Mouse (Mus musculus): ENCODE data around the gene Eya2. TPM values are rescaled to one million over a fixed set of nuclear protein-coding genes. Genes with fewer than 3 reads are reported as not detected.

Gene Eya2
- polyA plus RNA-seq, 1 experiment: 6.0 TPM

GRCm38 (mm10) chr2:165809901-165810477 is 215.2 kb downstream of the Eya2 start:
- Histone ChIP-seq H3K4me3 (ENCODE audit: extremely low read depth, insufficient read depth, insufficient read length) (no peak overlapping the region), H3K27me3 (ENCODE audit: control insufficient read depth, insufficient read depth, low read length) (no peaks in the 10 kb centered on the region), H3K27ac (ENCODE audit: insufficient read depth, low read length) (no peak overlapping the region), H3K4me1 (ENCODE audit: control insufficient read depth, insufficient read depth, insufficient read length) (no peaks in the 10 kb centered on the region), H3K36me3 (ENCODE audit: control insufficient read depth, insufficient read depth, low read length) (peaks cover 59% of the 10 kb centered on the region)
- DNase-seq (ENCODE audit: low read depth in 1 of 2, low spot score in 2 of 2): no peak
- TF ChIP-seq CTCF (IDR thresholded peaks at IDR 0.05; ENCODE audit: extremely low read depth, insufficient read depth, insufficient read length, insufficient replicate concordance): no peak
- no peak for TF ChIP-seq POLR2A (IDR thresholded peaks at IDR 0.05; ENCODE audit: low read depth, low read length)
- 98% methylated on average over 5 of the region's 5 CpGs for WGBS

GRCm38 (mm10) chr2:165811536-165811935 is 216.7 kb downstream of the Eya2 start:
- Histone ChIP-seq H3K27ac (ENCODE audit: insufficient read depth, low read length) (no peak overlapping the region), H3K36me3 (ENCODE audit: control insufficient read depth, insufficient read depth, low read length) (peaks cover 50% of the 10 kb centered on the region), H3K4me1 (ENCODE audit: control insufficient read depth, insufficient read depth, insufficient read length) (no peaks in the 10 kb centered on the region), H3K27me3 (ENCODE audit: control insufficient read depth, insufficient read depth, low read length) (no peaks in the 10 kb centered on the region), H3K4me3 (ENCODE audit: extremely low read depth, insufficient read depth, insufficient read length) (no peak overlapping the region)
- TF ChIP-seq CTCF (IDR thresholded peaks at IDR 0.05; ENCODE audit: extremely low read depth, insufficient read depth, insufficient read length, insufficient replicate concordance) (peak; percentile 12; the same call in 1 of the 2 replicates), POLR2A (IDR thresholded peaks at IDR 0.05; ENCODE audit: low read depth, low read length) (no peak)
- peak in 1 of 2 experiments; percentile 54 for DNase-seq (ENCODE audit: low read depth in 1 of 2, low spot score in 2 of 2)
- WGBS: 82% methylated on average over 5 of the region's 5 CpGs

DNA sequence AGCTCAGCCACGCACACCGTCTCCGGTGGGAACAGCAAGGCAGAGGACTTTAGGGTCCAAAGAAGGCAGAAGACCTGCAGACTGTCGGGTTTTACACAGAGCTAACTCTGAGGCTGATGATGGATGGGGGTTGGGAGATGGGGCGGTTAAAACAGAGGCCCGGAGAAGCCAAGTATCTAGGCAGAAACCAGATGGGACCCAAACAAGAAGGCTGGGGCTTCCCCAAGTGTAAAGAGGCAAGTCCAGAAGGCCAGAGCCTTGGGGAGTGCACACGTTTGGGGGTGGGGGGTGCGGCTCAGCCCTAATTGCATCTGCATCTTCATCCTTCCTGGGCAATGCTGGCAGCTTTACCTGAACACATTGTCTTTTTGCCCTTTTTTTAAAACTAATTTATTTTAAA is 218.1 kb downstream of the Eya2 start:
- peaks cover 44% of the 10 kb centered on the region for H3K36me3 ChIP-seq (ENCODE audit: control insufficient read depth, insufficient read depth, low read length)
- no peak for TF ChIP-seq POLR2A (IDR thresholded peaks at IDR 0.05; ENCODE audit: low read depth, low read length)
- TF ChIP-seq CTCF (IDR thresholded peaks at IDR 0.05; ENCODE audit: extremely low read depth, insufficient read depth, insufficient read length, insufficient replicate concordance): no peak
- H3K4me1 ChIP-seq (ENCODE audit: control insufficient read depth, insufficient read depth, insufficient read length): no peaks in the 10 kb centered on the region
- no peak overlapping the region for H3K27ac ChIP-seq (ENCODE audit: insufficient read depth, low read length)
- H3K4me3 ChIP-seq (ENCODE audit: extremely low read depth, insufficient read depth, insufficient read length): no peak overlapping the region
- no peak for DNase-seq (ENCODE audit: low read depth in 1 of 2, low spot score in 2 of 2)
- no peaks in the 10 kb centered on the region for H3K27me3 ChIP-seq (ENCODE audit: control insufficient read depth, insufficient read depth, low read length)
- 94% methylated on average over 8 of the region's 8 CpGs for WGBS

GRCm38 (mm10) chr2:165815103-165815880 is 220.5 kb downstream of the Eya2 start:
- no peak overlapping the region for H3K27ac ChIP-seq (ENCODE audit: insufficient read depth, low read length)
- H3K4me1 ChIP-seq (ENCODE audit: control insufficient read depth, insufficient read depth, insufficient read length): no peaks in the 10 kb centered on the region
- H3K27me3 ChIP-seq (ENCODE audit: control insufficient read depth, insufficient read depth, low read length): no peaks in the 10 kb centered on the region
- TF ChIP-seq CTCF (IDR thresholded peaks at IDR 0.05; ENCODE audit: extremely low read depth, insufficient read depth, insufficient read length, insufficient replicate concordance) (no peak), POLR2A (IDR thresholded peaks at IDR 0.05; ENCODE audit: low read depth, low read length) (no peak)
- WGBS: 67% methylated on average over 28 of the region's 28 CpGs
- peaks cover 47% of the 10 kb centered on the region for H3K36me3 ChIP-seq (ENCODE audit: control insufficient read depth, insufficient read depth, low read length)
- H3K4me3 ChIP-seq (ENCODE audit: extremely low read depth, insufficient read depth, insufficient read length): no peak overlapping the region
- no peak for DNase-seq (ENCODE audit: low read depth in 1 of 2, low spot score in 2 of 2)

GRCm38 (mm10) chr2:165817437-165817836 is 222.6 kb downstream of the Eya2 start:
- Histone ChIP-seq H3K27ac (ENCODE audit: insufficient read depth, low read length) (no peak overlapping the region), H3K27me3 (ENCODE audit: control insufficient read depth, insufficient read depth, low read length) (no peaks in the 10 kb centered on the region), H3K36me3 (ENCODE audit: control insufficient read depth, insufficient read depth, low read length) (peaks cover 32% of the 10 kb centered on the region), H3K4me1 (ENCODE audit: control insufficient read depth, insufficient read depth, insufficient read length) (no peaks in the 10 kb centered on the region), H3K4me3 (ENCODE audit: extremely low read depth, insufficient read depth, insufficient read length) (no peak overlapping the region)
- WGBS: 98% methylated on average over 10 of the region's 10 CpGs
- TF ChIP-seq POLR2A (IDR thresholded peaks at IDR 0.05; ENCODE audit: low read depth, low read length) (no peak), CTCF (IDR thresholded peaks at IDR 0.05; ENCODE audit: extremely low read depth, insufficient read depth, insufficient read length, insufficient replicate concordance) (no peak)
- DNase-seq (ENCODE audit: low read depth in 1 of 2, low spot score in 2 of 2): no peak

GRCm38 (mm10) chr2:165818570-165818969 is 223.7 kb downstream of the Eya2 start:
- H3K36me3 ChIP-seq (ENCODE audit: control insufficient read depth, insufficient read depth, low read length): peaks cover 32% of the 10 kb centered on the region
- no peaks in the 10 kb centered on the region for H3K27me3 ChIP-seq (ENCODE audit: control insufficient read depth, insufficient read depth, low read length)
- DNase-seq (ENCODE audit: low read depth in 1 of 2, low spot score in 2 of 2): no peak
- no peaks in the 10 kb centered on the region for H3K4me1 ChIP-seq (ENCODE audit: control insufficient read depth, insufficient read depth, insufficient read length)
- H3K4me3 ChIP-seq (ENCODE audit: extremely low read depth, insufficient read depth, insufficient read length): no peak overlapping the region
- WGBS: 92% methylated on average over 6 of the region's 6 CpGs
- TF ChIP-seq POLR2A (IDR thresholded peaks at IDR 0.05; ENCODE audit: low read depth, low read length) (no peak), CTCF (IDR thresholded peaks at IDR 0.05; ENCODE audit: extremely low read depth, insufficient read depth, insufficient read length, insufficient replicate concordance) (no peak)
- no peak overlapping the region for H3K27ac ChIP-seq (ENCODE audit: insufficient read depth, low read length)
